8 mouse cellular contexts compared by ENCODE assay signal in the genomic region with DNA sequence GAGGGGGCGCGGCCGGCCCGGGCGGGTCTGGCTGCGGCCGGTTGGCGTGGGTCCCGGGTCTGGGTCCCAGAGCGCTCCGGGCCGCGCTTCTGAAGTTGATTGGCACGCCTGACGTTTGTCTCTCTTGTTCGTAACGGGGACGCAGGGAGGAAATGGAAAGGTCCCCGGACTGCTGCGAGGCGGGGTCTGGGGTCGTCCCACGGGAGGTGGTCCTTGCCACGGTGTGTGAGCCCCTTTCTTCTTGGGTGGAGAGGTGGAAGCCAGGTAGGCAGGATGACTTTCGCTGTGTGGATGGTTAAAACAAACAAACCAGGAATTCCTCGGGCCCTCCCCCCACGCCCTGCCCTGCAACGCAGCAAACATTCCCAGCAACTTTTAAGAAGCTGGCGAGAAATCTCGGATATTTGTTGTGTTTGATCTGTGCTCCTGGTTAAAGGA. TPM values are rescaled to one million over a fixed set of nuclear protein-coding genes. Genes with fewer than 3 reads are reported as not detected.
A peak's percentile ranks its signal among the peaks of the same experiment; 100 is the strongest.
DNase-seq lines count a peak whose midpoint lies in the region; ATAC-seq lines count a peak whose summit lies in the region.

No protein-coding gene starts in this region.

- peaks cover 8% of the 10 kb centered on the region for H3K4me1 ChIP-seq in neural tube, embryonic 11.5 days (ENCODE audit: control insufficient read depth, insufficient read depth, low read length)
- peaks cover 6% of the 10 kb centered on the region; the same call in 1 of the 2 replicates for H3K4me1 ChIP-seq in embryonic facial prominence, embryonic 13.5 days
- peaks cover 3% of the 10 kb centered on the region for H3K4me1 ChIP-seq in intestine, embryonic 16.5 days (ENCODE audit: control insufficient read depth, insufficient read depth, low read length)

- peak overlapping the region; percentile 87 for H3K4me3 ChIP-seq in neural tube, embryonic 11.5 days (ENCODE audit: low read depth, low read length)
- H3K4me3 ChIP-seq in embryonic facial prominence, embryonic 13.5 days, result peak overlapping the region; percentile 85
- H3K4me3 ChIP-seq in intestine, embryonic 16.5 days (ENCODE audit: low read length), result peak overlapping the region; percentile 88

- peak overlapping the region; percentile 95 for H3K27ac ChIP-seq in neural tube, embryonic 11.5 days (ENCODE audit: low read depth, low read length)
- H3K27ac ChIP-seq in embryonic facial prominence, embryonic 13.5 days, result peak overlapping the region; percentile 96
- peak overlapping the region; percentile 94 for H3K27ac ChIP-seq in intestine, embryonic 16.5 days (ENCODE audit: low read length)

- no peaks in the 10 kb centered on the region for H3K36me3 ChIP-seq in neural tube, embryonic 11.5 days (ENCODE audit: control insufficient read depth, insufficient read depth, low read length)
- no peaks in the 10 kb centered on the region for H3K36me3 ChIP-seq in embryonic facial prominence, embryonic 13.5 days
- H3K36me3 ChIP-seq in intestine, embryonic 16.5 days (ENCODE audit: control insufficient read depth, insufficient read depth, low read length), result no peaks in the 10 kb centered on the region

- no peak for ATAC-seq in neural tube, embryonic 11.5 days (ENCODE audit: insufficient read depth, low FRiP score, low TSS enrichment)
- ATAC-seq in embryonic facial prominence, embryonic 13.5 days (ENCODE audit: insufficient number of reproducible peaks, insufficient read depth, low FRiP score, low TSS enrichment, low read depth), result no peak; the same call in 1 of the 2 replicates
- peak; percentile 80 for ATAC-seq in intestine, embryonic 16.5 days
- 0 out of 2 replicates have a peak, but pooled peaks have one; percentile 2 for ATAC-seq in megakaryocyte-erythroid progenitor cell, adult 5-6 weeks (replicated peaks; ENCODE audit: low FRiP score, low TSS enrichment, poor library complexity, severe bottlenecking)

- no peaks in the 10 kb centered on the region for H3K9me3 ChIP-seq in neural tube, embryonic 11.5 days (ENCODE audit: control insufficient read depth, low read length)
- no peaks in the 10 kb centered on the region for H3K9me3 ChIP-seq in embryonic facial prominence, embryonic 13.5 days
- no peaks in the 10 kb centered on the region for H3K9me3 ChIP-seq in intestine, embryonic 16.5 days (ENCODE audit: control insufficient read depth, low read length)

- H3K4me2 ChIP-seq in neural tube, embryonic 11.5 days (ENCODE audit: low read depth), result peak overlapping the region; percentile 44
- peak overlapping the region; percentile 60 for H3K4me2 ChIP-seq in embryonic facial prominence, embryonic 13.5 days
- H3K4me2 ChIP-seq in intestine, embryonic 16.5 days (ENCODE audit: low read depth, low read length), result peak overlapping the region; percentile 61

- DNase-seq in embryo, embryonic 10.5 days (ENCODE audit: low spot score), result peak; percentile 81
- no peak for DNase-seq in embryo, embryonic 11 days
- no peak for DNase-seq in neural tube, embryonic 11.5 days (ENCODE audit: low spot score)
- no peak for DNase-seq in neural tube, embryonic 10.5 days (ENCODE audit: extremely low spot score, low spot score)
- no peak for DNase-seq in spleen, adult 18-20 months

- under 1% methylated on average over 30 of the region's 30 CpGs for WGBS in neural tube, embryonic 11.5 days
- WGBS in embryonic facial prominence, embryonic 13.5 days, result under 1% methylated on average over 29 of the region's 30 CpGs
- under 1% methylated on average over 22 of the region's 30 CpGs for WGBS in intestine, embryonic 16.5 days

- peak overlapping the region; percentile 87 for H3K9ac ChIP-seq in neural tube, embryonic 11.5 days (ENCODE audit: low read length)
- H3K9ac ChIP-seq in embryonic facial prominence, embryonic 13.5 days, result peak overlapping the region; percentile 93
- H3K9ac ChIP-seq in intestine, embryonic 16.5 days (ENCODE audit: low read depth, low read length), result peak overlapping the region; percentile 91

- H3K27me3 ChIP-seq in neural tube, embryonic 11.5 days (ENCODE audit: control insufficient read depth, insufficient read depth, low read length), result no peaks in the 10 kb centered on the region
- H3K27me3 ChIP-seq in embryonic facial prominence, embryonic 13.5 days, result no peaks in the 10 kb centered on the region
- H3K27me3 ChIP-seq in intestine, embryonic 16.5 days (replicated peaks; ENCODE audit: control insufficient read depth, insufficient read depth, low read length), result no peaks in the 10 kb centered on the region

RNA-seq across cellular contexts. Expression of a gene that starts 0.4 kb away (rescaled TPM):
- 6.6 and 6.7 TPM in 2 replicates for polyA plus RNA-seq in neural tube, embryonic 11.5 days (2014; fragmentation: Nextera tagmentation; extraction: Ambion mirVana)
- 7.6 and 8.7 TPM in 2 replicates for polyA plus RNA-seq in embryonic facial prominence, embryonic 13.5 days (2015; fragmentation: Nextera tagmentation; extraction: Ambion mirVana)
- 4.7 and 4.8 TPM in 2 replicates for polyA plus RNA-seq in intestine, embryonic 16.5 days (2015; fragmentation: Nextera tagmentation; extraction: Ambion mirVana)
- 7.5 and 10.7 TPM in 2 replicates for total RNA-seq in megakaryocyte-erythroid progenitor cell, adult 5-6 weeks (2014; fragmentation: Nextera tagmentation)
- 9.5 and 10.0 TPM in 2 replicates for total RNA-seq in megakaryocyte-erythroid progenitor cell, adult 5-6 weeks (2017)

Comparison
In these comparisons a context has a peak if more than half of its experiments do, and no peak if none do; other contexts are left out.
1. ATAC-seq: peak in intestine, embryonic 16.5 days (single experiment) and megakaryocyte-erythroid progenitor cell, adult 5-6 weeks (single experiment); none in neural tube, embryonic 11.5 days (single experiment) and embryonic facial prominence, embryonic 13.5 days (single experiment).
2. Peak in every context shown above with its lines, with median percentiles within 50 percentile points of each other: H3K27ac ChIP-seq, H3K4me2 ChIP-seq, H3K4me3 ChIP-seq and H3K9ac ChIP-seq.